Mouse (Mus musculus): ENCODE measurements around the gene Gabpa. TPM values are rescaled to one million over a fixed set of nuclear protein-coding genes. Genes with fewer than 3 reads are reported as not detected.

Gabpa gene
- total and polyA plus RNA-seq, 2 experiments from 2014 or later, result 19.7 to 21.1 TPM

DNA sequence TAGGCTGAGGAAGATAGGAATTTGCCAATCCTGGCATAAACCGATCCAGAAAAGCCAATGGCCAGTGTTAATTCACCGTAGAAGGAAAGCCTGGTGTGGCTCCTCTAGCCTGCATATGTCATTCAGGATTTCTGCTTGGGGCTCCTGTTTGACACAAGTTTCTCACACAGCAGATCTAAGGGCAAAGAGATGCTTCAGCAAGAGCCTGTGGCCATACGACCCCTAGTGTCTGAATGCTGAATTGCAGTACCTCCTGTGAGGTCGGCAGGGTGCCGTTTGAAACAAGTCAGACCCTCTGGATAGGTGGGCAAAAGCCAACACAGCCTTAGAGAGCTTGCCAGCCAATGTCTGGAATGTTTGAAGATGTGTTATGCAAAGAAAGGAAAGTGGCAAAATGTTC lies 44.4 kb downstream of the Gabpa start:
- TF ChIP-seq CTCF (IDR thresholded peaks at IDR 0.05; ENCODE audit: low read depth) (peak; percentile 93), EP300 (IDR thresholded peaks at IDR 0.05; ENCODE audit: low read depth) (no peak)
- Histone ChIP-seq H3K27me3 (ENCODE audit: control insufficient read depth, insufficient read depth, low read length) (no peaks in the 10 kb centered on the region), H3K4me1 (ENCODE audit: control insufficient read depth, insufficient read depth) (no peaks in the 10 kb centered on the region), H3K9me3 (replicated peaks; ENCODE audit: control insufficient read depth, low read length) (no peaks in the 10 kb centered on the region), H3K27ac (ENCODE audit: low read depth) (no peak overlapping the region), H3K36me3 (replicated peaks; ENCODE audit: control insufficient read depth, insufficient read depth, low read length) (no peaks in the 10 kb centered on the region), H3K4me2 (ENCODE audit: low read depth, low read length) (no peak overlapping the region), H3K9ac (replicated peaks; ENCODE audit: low read depth, low read length) (no peak overlapping the region), H3K4me3 (ENCODE audit: low read depth, low read length) (no peak overlapping the region)
- WGBS, result 20% methylated on average over 5 of the region's 5 CpGs
- peak; percentile 24; the same call in 1 of the 2 replicates for ATAC-seq (ENCODE audit: insufficient read depth, low read depth)
- peak; percentile 42 for DNase-seq (ENCODE audit: low spot score)

DNA sequence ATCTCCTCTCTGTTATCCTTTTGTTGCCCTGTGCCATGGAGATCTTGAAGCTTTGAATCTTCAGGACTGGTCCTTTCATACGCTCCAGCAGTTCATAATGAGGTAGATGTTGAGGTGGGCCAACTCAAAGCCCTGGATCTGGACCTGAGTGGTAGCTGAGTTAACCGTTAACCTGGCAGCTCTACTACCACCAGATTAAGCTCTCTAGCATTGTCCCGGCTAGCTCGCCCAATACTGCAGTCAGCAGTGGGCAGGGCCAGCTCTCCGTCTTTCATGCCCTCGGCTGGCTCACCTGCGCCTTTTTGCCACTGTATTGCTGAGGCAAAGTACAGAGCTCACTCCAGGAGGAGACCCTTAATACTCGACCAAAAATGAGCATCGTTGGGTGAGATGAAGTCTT lies 46.4 kb downstream of the Gabpa start:
- Histone ChIP-seq H3K27me3 (ENCODE audit: control insufficient read depth, insufficient read depth, low read length) (no peaks in the 10 kb centered on the region), H3K9me3 (replicated peaks; ENCODE audit: control insufficient read depth, low read length) (no peaks in the 10 kb centered on the region), H3K4me1 (ENCODE audit: control insufficient read depth, insufficient read depth) (no peaks in the 10 kb centered on the region), H3K4me3 (ENCODE audit: low read depth, low read length) (no peak overlapping the region), H3K36me3 (replicated peaks; ENCODE audit: control insufficient read depth, insufficient read depth, low read length) (no peaks in the 10 kb centered on the region), H3K4me2 (ENCODE audit: low read depth, low read length) (no peak overlapping the region), H3K9ac (replicated peaks; ENCODE audit: low read depth, low read length) (no peak overlapping the region), H3K27ac (ENCODE audit: low read depth) (no peak overlapping the region)
- ATAC-seq (ENCODE audit: insufficient read depth, low read depth) (no peak), DNase-seq (ENCODE audit: low spot score) (no peak)
- WGBS, result 81% methylated on average over 9 of the region's 9 CpGs
- TF ChIP-seq CTCF (IDR thresholded peaks at IDR 0.05; ENCODE audit: low read depth) (no peak), EP300 (IDR thresholded peaks at IDR 0.05; ENCODE audit: low read depth) (no peak)

DNA sequence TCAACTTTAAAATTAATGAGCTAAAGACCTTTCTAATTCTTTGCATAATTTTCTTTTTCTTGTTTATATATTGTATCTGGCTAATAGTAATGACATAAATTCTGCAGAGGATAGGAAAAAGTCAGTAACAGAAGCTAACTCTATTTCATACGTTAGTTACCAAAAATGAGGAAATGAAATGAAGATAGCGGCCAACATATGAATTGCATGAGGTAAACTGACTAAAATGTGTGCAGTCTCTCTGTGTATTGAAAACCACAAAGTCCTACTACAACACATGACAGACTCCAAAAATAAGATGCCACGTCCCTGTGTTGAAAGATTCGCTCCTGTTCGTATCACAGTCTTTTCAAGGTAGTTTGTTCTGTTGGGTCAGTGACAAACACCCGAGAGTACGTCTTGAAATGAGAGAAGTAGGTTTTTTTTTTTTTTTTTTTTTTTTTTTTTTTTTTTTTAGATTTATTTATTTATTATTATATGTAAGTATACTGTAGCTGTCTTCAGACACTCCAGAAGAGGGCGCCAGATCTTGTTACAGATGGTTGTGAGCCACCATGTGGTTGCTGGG lies 47.1 kb downstream of the Gabpa start:
- Histone ChIP-seq H3K9ac (replicated peaks; ENCODE audit: low read depth, low read length) (no peak overlapping the region), H3K27me3 (ENCODE audit: control insufficient read depth, insufficient read depth, low read length) (no peaks in the 10 kb centered on the region), H3K4me2 (ENCODE audit: low read depth, low read length) (no peak overlapping the region), H3K9me3 (replicated peaks; ENCODE audit: control insufficient read depth, low read length) (no peaks in the 10 kb centered on the region), H3K4me1 (ENCODE audit: control insufficient read depth, insufficient read depth) (no peaks in the 10 kb centered on the region), H3K27ac (ENCODE audit: low read depth) (no peak overlapping the region), H3K4me3 (ENCODE audit: low read depth, low read length) (no peak overlapping the region), H3K36me3 (replicated peaks; ENCODE audit: control insufficient read depth, insufficient read depth, low read length) (no peaks in the 10 kb centered on the region)
- ATAC-seq (ENCODE audit: insufficient read depth, low read depth) (no peak), DNase-seq (ENCODE audit: low spot score) (no peak)
- TF ChIP-seq CTCF (IDR thresholded peaks at IDR 0.05; ENCODE audit: low read depth) (no peak), EP300 (IDR thresholded peaks at IDR 0.05; ENCODE audit: low read depth) (no peak)
- WGBS, result 85% methylated on average over 7 of the region's 8 CpGs

DNA sequence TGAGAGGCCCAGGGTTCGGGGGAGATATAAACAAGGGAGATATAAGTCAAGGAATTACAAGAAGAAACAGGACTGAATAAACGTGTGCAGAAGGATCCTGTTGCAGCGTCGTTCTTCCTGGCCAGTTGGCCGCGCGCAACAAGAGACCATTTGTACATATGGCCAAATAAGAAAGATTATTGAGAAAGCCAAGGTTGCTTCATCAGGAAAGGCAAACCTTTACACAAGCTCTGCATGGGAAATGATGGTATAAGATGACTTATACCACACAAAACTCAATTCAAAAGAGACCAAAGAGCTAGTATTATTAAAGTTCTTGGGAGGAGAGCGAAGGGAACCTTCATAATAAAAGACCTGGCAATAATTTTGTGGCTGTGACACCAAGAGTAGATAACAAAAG lies 49.8 kb downstream of the Gabpa start:
- Histone ChIP-seq H3K4me1 (ENCODE audit: control insufficient read depth, insufficient read depth) (peaks cover 5% of the 10 kb centered on the region; the same call in 1 of the 2 replicates), H3K9me3 (replicated peaks; ENCODE audit: control insufficient read depth, low read length) (no peaks in the 10 kb centered on the region), H3K27ac (ENCODE audit: low read depth) (no peak overlapping the region), H3K4me3 (ENCODE audit: low read depth, low read length) (no peak overlapping the region), H3K36me3 (replicated peaks; ENCODE audit: control insufficient read depth, insufficient read depth, low read length) (no peaks in the 10 kb centered on the region), H3K27me3 (ENCODE audit: control insufficient read depth, insufficient read depth, low read length) (no peaks in the 10 kb centered on the region), H3K4me2 (ENCODE audit: low read depth, low read length) (no peak overlapping the region), H3K9ac (replicated peaks; ENCODE audit: low read depth, low read length) (no peak overlapping the region)
- ATAC-seq (ENCODE audit: insufficient read depth, low read depth), result no peak
- WGBS, result 85% methylated on average over 8 of the region's 8 CpGs
- TF ChIP-seq CTCF (IDR thresholded peaks at IDR 0.05; ENCODE audit: low read depth), result no peak
- TF ChIP-seq EP300 (IDR thresholded peaks at IDR 0.05; ENCODE audit: low read depth), result no peak
- DNase-seq (ENCODE audit: low spot score), result no peak

DNA sequence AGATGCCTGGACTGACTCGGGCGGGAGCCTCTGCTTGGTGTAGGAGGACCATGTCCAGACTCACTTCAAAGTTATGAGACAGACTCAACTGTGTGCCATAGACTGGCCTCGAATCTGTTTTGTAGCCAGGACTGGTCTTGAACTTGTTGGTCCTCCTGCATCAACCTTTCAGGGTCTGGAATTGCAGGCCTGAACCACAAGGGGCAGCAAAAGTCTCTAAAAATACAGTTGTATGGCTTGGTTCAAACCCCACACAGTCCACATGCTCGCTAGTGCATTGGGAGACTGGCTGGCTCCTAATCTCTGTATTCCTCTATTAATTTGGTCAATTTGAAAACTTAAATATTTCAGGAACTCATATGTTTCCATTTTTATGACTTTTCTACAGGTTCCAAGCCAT lies 68.3 kb downstream of the Gabpa start:
- no peak overlapping the region for H3K4me3 ChIP-seq (ENCODE audit: low read depth, low read length)
- no peak overlapping the region for H3K4me2 ChIP-seq (ENCODE audit: low read depth, low read length)
- H3K9me3 ChIP-seq (replicated peaks; ENCODE audit: control insufficient read depth, low read length), result no peaks in the 10 kb centered on the region
- no peak overlapping the region for H3K27ac ChIP-seq (ENCODE audit: low read depth)
- DNase-seq (ENCODE audit: low spot score) (no peak), ATAC-seq (ENCODE audit: insufficient read depth, low read depth) (no peak)
- no peak overlapping the region for H3K9ac ChIP-seq (replicated peaks; ENCODE audit: low read depth, low read length)
- TF ChIP-seq CTCF (IDR thresholded peaks at IDR 0.05; ENCODE audit: low read depth), result no peak
- TF ChIP-seq EP300 (IDR thresholded peaks at IDR 0.05; ENCODE audit: low read depth), result no peak
- no peaks in the 10 kb centered on the region for H3K27me3 ChIP-seq (ENCODE audit: control insufficient read depth, insufficient read depth, low read length)
- H3K36me3 ChIP-seq (replicated peaks; ENCODE audit: control insufficient read depth, insufficient read depth, low read length), result no peaks in the 10 kb centered on the region
- 79% methylated on average over 4 of the region's 4 CpGs for WGBS
- no peaks in the 10 kb centered on the region for H3K4me1 ChIP-seq (ENCODE audit: control insufficient read depth, insufficient read depth)
